Mouse (Mus musculus) ES-E14 (cell line): ENCODE data around the gene Gpr35. TPM values are rescaled to one million over a fixed set of nuclear protein-coding genes. Genes with fewer than 3 reads are reported as not detected.

Source experiments
- DNase-seq: peaks from one replicate; pipeline ENCODE4 v3.0.0-alpha.2; 2013; ENCODE audit warnings: low read depth, low spot score
- H3K27ac ChIP-seq: 2 replicates; pipeline ENCODE4 v1.5.1; 2012; ENCODE audit warnings: low read depth, mild to moderate bottlenecking, low read length, moderate library complexity, mixed read lengths; ENCODE audit not compliant: poor library complexity, insufficient read depth, severe bottlenecking
- H3K36me3 ChIP-seq: 2 replicates; pipeline ENCODE4 v1.6.1; 2012; ENCODE audit warnings: mild to moderate bottlenecking, low read length, moderate library complexity, mixed read lengths; ENCODE audit not compliant: control insufficient read depth, poor library complexity, insufficient read depth, severe bottlenecking
- H3K4me1 ChIP-seq, 2 experiments: fragments of 150-350 bp in 1 of 2; sonication (generic) in 1 of 2; 2 replicates each; pipeline ENCODE4 v1.6.1; 2012; ENCODE audit warnings: low read length in 2 of 2, mild to moderate bottlenecking in 1 of 2, mixed read lengths in 1 of 2; ENCODE audit not compliant: control insufficient read depth in 2 of 2, insufficient read depth in 2 of 2, poor library complexity in 1 of 2
- H3K4me3 ChIP-seq, 2 experiments: fragments of 150-350 bp in 1 of 2; sonication (generic) in 1 of 2; 2 replicates each; pipeline ENCODE4 v1.5.1; 2012; ENCODE audit warnings: low read length in 2 of 2, low read depth in 1 of 2, mild to moderate bottlenecking in 1 of 2, mixed read lengths in 1 of 2; ENCODE audit not compliant: insufficient read depth in 1 of 2, poor library complexity in 1 of 2, severe bottlenecking in 1 of 2
- H3K9ac ChIP-seq: 2 replicates; pipeline ENCODE4 v1.6.1; 2012; ENCODE audit warnings: low read depth, mild to moderate bottlenecking, low read length, mixed read lengths; ENCODE audit not compliant: poor library complexity, insufficient read depth, severe bottlenecking
- H3K9me3 ChIP-seq: fragments of 150-350 bp; sonication (generic); 2 replicates; pipeline ENCODE4 v1.6.1; 2012; ENCODE audit warnings: low read depth, mild to moderate bottlenecking, low read length; ENCODE audit not compliant: control insufficient read depth, insufficient read depth
- CHD2 ChIP-seq: IDR thresholded peaks from 2 replicates; pipeline ENCODE4 v1.6.1; 2014; ENCODE audit warnings: mild to moderate bottlenecking, low read depth, low read length, inconsistent platforms
- HCFC1 ChIP-seq: IDR thresholded peaks from 2 replicates; pipeline ENCODE4 v1.6.1; 2012; ENCODE audit warnings: low read length, inconsistent platforms, borderline replicate concordance; ENCODE audit not compliant: insufficient read depth
- MAFK ChIP-seq: IDR thresholded peaks from 2 replicates; pipeline ENCODE4 v1.6.1; 2014; ENCODE audit warnings: mild to moderate bottlenecking, low read depth, low read length, inconsistent platforms; ENCODE audit not compliant: insufficient read depth
- ZC3H11A ChIP-seq: IDR thresholded peaks from 2 replicates; pipeline ENCODE4 v1.6.1; 2012; ENCODE audit warnings: low read depth, mild to moderate bottlenecking, inconsistent platforms, low read length, borderline replicate concordance
- ZNF384 ChIP-seq: IDR thresholded peaks from 2 replicates; pipeline ENCODE4 v1.6.1; 2012; ENCODE audit warnings: low read depth, low read length, inconsistent platforms
- in situ Hi-C, 2 experiments: fragments of 600-800 bp; cut with MboI; formaldehyde crosslinking; loops; one replicate each; pipeline ENCODE4 v1.15.1; 2025; ENCODE audit warnings: low sequenced_read_pairs in 2 of 2, inconsistent platforms in 1 of 2; ENCODE audit not compliant: unreplicated experiment in 2 of 2
- total RNA-seq: library from RNA; depleted of rRNA; stranded (reverse); fragments of 300-350 nt; gene quantifications from 2 replicates; pipeline ENCODE4 v1.2.3, GENCODE M21; 2012

Gene Gpr35
- total RNA-seq, 1 experiment: 0.22 TPM

DNA sequence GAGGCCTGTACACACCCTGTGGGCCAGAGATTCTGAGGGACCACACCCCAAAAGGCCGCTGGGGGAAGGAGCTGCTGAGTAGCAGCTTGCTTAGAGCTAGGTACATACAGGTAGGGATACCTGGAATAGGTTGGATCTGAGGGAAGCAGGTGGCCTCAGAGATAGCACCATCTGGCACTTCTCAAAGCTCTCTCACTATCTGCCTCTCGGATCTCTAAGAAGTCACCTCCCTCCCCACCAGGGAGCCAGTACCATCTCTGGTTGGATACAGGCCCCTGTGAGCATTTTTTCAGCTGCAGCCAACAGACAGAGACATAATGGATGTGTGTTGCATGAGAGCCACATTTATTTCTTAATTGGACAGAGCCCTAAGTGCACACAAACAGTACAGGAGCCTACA, 64.5 kb downstream of the Gpr35 start:
- Histone ChIP-seq H3K36me3 (no peaks in the 10 kb centered on the region; the same call in 1 of the 2 replicates), H3K4me3 (no peak overlapping the region), H3K4me1 (no peaks in the 10 kb centered on the region; a peak in 1 of 4 replicates), H3K27ac (no peak overlapping the region), H3K9ac (no peak overlapping the region), H3K9me3 (no peaks in the 10 kb centered on the region)
- TF ChIP-seq HCFC1 (no peak), CHD2 (no peak), ZC3H11A (no peak), MAFK (no peak), ZNF384 (no peak)
- in situ Hi-C loops: no loop called here
- no peak for DNase-seq

DNA sequence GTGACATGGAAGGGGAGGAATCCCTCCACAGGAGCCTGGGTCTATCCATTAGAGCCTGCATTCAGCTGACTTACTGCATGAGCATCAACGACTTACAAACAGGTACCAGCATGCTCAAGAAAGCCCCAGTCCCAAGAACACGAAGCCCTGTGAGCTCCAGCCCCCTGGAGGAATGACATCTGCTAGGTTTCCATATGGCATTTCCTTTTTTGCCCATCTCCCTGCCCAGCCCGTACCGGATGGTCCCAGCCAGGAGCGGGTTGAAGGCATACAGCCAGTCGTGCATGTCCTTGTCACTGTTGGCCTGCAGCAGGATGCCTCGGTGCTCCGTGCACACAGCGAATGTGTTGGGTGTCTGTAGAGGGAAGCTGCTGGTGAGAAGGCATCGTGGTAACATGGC, 68.1 kb downstream of the Gpr35 start:
- TF ChIP-seq MAFK: no peak
- no peak for TF ChIP-seq HCFC1
- TF ChIP-seq ZNF384: no peak
- no peak for TF ChIP-seq ZC3H11A
- TF ChIP-seq CHD2: no peak
- Histone ChIP-seq H3K4me1 (no peaks in the 10 kb centered on the region; a peak in 1 of 4 replicates), H3K4me3 (no peak overlapping the region), H3K36me3 (no peaks in the 10 kb centered on the region; the same call in 1 of the 2 replicates), H3K27ac (no peak overlapping the region), H3K9me3 (no peaks in the 10 kb centered on the region), H3K9ac (no peak overlapping the region)
- in situ Hi-C loops: no loop called here
- no peak for DNase-seq

DNA sequence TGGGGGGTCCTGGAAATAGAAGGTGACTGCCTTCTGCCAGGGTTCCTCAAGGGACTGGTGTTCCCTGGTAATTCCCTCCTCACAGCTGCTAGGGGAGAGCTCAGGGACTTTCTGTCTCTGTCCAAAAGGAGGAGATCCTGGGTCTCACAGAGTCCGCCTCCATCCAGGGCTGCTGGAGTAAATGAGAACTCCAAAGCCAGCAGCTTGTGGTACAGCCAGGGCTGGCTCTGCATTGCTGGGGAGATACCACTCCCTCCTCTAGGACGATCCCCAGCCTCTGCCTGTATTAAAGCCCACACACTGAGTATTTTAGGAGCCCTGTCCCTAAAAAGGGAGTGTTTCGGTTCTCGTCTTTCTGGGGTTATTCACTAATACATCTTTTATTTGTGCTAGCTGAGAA, 69.9 kb downstream of the Gpr35 start:
- no peak overlapping the region for H3K9ac ChIP-seq
- DNase-seq: no peak
- H3K27ac ChIP-seq: no peak overlapping the region
- no peaks in the 10 kb centered on the region; the same call in 1 of the 2 replicates for H3K36me3 ChIP-seq
- H3K9me3 ChIP-seq: no peaks in the 10 kb centered on the region
- in situ Hi-C loops: no loop called here
- no peaks in the 10 kb centered on the region; a peak in 1 of 4 replicates for H3K4me1 ChIP-seq
- no peak for TF ChIP-seq ZNF384
- no peak for TF ChIP-seq MAFK
- TF ChIP-seq CHD2: no peak
- TF ChIP-seq HCFC1: no peak
- no peak overlapping the region for H3K4me3 ChIP-seq

DNA sequence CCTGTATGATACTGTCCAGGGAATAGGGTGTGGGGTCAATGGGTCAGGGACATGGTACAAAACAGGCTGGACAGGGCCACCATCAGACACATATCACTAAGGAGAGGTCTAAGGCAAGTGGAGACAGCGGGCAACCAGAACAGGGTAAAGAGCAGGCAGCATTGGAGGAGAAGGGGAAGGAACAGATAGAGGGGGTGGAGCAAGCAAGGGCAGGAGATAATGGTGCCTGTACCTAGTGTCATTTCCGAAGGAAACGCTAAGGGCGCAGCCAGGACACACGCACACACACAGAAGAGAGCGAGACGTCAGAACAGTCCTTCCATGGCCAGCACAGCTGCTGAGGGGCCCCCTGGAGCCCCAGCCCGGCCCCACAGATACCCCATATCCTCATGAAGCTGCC, 75.9 kb downstream of the Gpr35 start:
- Histone ChIP-seq H3K36me3 (no peaks in the 10 kb centered on the region), H3K9ac (no peak overlapping the region), H3K27ac (no peak overlapping the region), H3K9me3 (no peaks in the 10 kb centered on the region), H3K4me3 (no peak overlapping the region), H3K4me1 (no peaks in the 10 kb centered on the region)
- in situ Hi-C loops: no loop called here
- no peak for TF ChIP-seq CHD2
- no peak for TF ChIP-seq MAFK
- TF ChIP-seq HCFC1: no peak
- no peak for TF ChIP-seq ZC3H11A
- TF ChIP-seq ZNF384: no peak
- DNase-seq: no peak

DNA sequence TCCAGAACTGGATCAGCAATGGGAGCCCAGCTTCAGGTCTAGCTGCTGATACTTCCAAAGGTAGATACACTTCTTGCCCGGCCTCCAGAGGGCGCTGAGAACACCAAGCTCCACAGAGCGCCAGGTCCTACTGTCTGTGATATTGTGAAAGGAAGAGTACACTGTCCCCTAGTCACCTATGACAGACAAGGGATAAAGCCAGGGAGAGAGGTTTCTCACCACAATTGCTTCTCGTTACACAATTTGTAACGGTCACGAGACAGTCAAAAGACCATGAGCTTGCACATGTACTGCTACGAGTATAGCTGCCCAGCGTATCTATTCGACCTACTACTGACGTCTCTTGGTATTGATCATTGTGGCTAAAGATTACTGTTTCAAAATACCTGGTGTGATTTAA, 78.7 kb downstream of the Gpr35 start:
- H3K4me3 ChIP-seq: no peak overlapping the region
- TF ChIP-seq ZC3H11A (no peak), HCFC1 (no peak), ZNF384 (no peak), MAFK (no peak), CHD2 (no peak)
- no peaks in the 10 kb centered on the region for H3K4me1 ChIP-seq
- H3K27ac ChIP-seq: no peak overlapping the region
- DNase-seq: no peak
- no peaks in the 10 kb centered on the region for H3K36me3 ChIP-seq
- H3K9ac ChIP-seq: no peak overlapping the region
- in situ Hi-C loops: no loop called here
- H3K9me3 ChIP-seq: no peaks in the 10 kb centered on the region
